Mouse (Mus musculus) erythroblast, embryonic 14.5 days (primary cell): ENCODE data around the gene Mmp15.

Source experiments
- GATA1 ChIP-seq: IDR thresholded peaks from 2 replicates; pipeline ENCODE4 v1.6.1; 2012; ENCODE audit warnings: low read length, inconsistent platforms, mixed read lengths
- TAL1 ChIP-seq: IDR thresholded peaks from 3 replicates; pipeline ENCODE4 v1.6.1; 2012; ENCODE audit warnings: low read length, inconsistent platforms, mixed read lengths

- TF ChIP-seq GATA1 (no peak), TAL1 (no peak)
Measured at GRCm38 (mm10) chr8:95396752-95397151, 44.7 kb downstream of the Mmp15 start.
